Mouse (Mus musculus): ENCODE measurements at regions not wholly inside any gene's neighbourhood (a gene's known extent, or its start where the extent isn't known, plus 50 kb on each side); places are given as distances from the start of the nearest gene placed in this dataset.

DNA sequence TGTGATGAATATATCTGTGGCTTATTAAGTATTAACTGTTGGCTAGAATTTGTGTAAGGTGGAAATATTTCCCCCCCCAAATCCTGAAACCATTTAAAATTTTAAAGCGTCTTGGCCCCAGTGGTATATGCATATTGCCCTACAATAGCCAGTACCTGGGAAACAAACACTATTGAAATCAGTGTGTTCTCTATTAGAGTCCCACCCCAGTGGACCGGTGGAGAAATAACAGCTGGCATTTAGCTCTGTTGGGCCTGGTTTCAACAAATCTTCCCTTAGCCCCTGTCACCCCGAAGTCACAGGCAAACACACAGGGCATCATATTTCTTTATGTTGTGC is 120.0 kb upstream of the Gm10295 start:
- WGBS: 69% methylated on average over 3 of the region's 3 CpGs
- no peak overlapping the region for H3K27ac ChIP-seq (ENCODE audit: low read length)
- H3K9ac ChIP-seq (ENCODE audit: low read depth, low read length): no peak overlapping the region
- no peak for ATAC-seq
- H3K4me2 ChIP-seq (ENCODE audit: low read length): no peak overlapping the region
- no peak overlapping the region for H3K4me3 ChIP-seq (ENCODE audit: low read depth, low read length)
- H3K9me3 ChIP-seq (replicated peaks; ENCODE audit: control insufficient read depth, low read length, poor library complexity, severe bottlenecking): no peaks in the 10 kb centered on the region
- H3K27me3 ChIP-seq (ENCODE audit: control insufficient read depth, insufficient read depth, low read depth, low read length): no peaks in the 10 kb centered on the region
- H3K4me1 ChIP-seq (ENCODE audit: control insufficient read depth, insufficient read depth, low read length): no peaks in the 10 kb centered on the region
- H3K36me3 ChIP-seq (ENCODE audit: control insufficient read depth, insufficient read depth, low read length): no peaks in the 10 kb centered on the region

DNA sequence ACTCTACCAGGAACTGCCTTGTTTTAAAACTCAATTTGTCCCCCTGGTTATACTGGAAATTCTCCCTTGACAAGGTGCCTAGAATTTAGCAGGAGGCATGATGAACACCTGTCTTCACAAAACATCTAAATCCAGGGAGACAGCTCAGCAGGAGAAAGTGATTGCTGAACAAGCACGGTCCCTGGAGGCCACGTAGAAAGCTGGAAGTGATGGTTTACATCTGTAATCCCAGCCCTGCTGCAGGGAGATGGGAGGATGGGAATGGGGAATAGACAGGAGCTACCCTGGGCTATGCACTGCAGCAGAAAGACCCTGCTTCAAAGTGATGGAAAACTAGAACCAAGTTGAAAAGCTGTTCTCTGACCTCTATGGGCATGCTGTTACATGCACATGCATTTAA is 119.1 kb upstream of the Gm10295 start:
- no peaks in the 10 kb centered on the region for H3K4me1 ChIP-seq (ENCODE audit: control insufficient read depth, insufficient read depth, low read length)
- H3K4me2 ChIP-seq (ENCODE audit: low read length): no peak overlapping the region
- ATAC-seq: no peak
- no peaks in the 10 kb centered on the region for H3K27me3 ChIP-seq (ENCODE audit: control insufficient read depth, insufficient read depth, low read depth, low read length)
- no peaks in the 10 kb centered on the region for H3K36me3 ChIP-seq (ENCODE audit: control insufficient read depth, insufficient read depth, low read length)
- H3K27ac ChIP-seq (ENCODE audit: low read length): no peak overlapping the region
- no peak overlapping the region for H3K4me3 ChIP-seq (ENCODE audit: low read depth, low read length)
- 57% methylated on average over 2 of the region's 2 CpGs for WGBS
- H3K9ac ChIP-seq (ENCODE audit: low read depth, low read length): no peak overlapping the region
- H3K9me3 ChIP-seq (replicated peaks; ENCODE audit: control insufficient read depth, low read length, poor library complexity, severe bottlenecking): no peaks in the 10 kb centered on the region

- ATAC-seq: no peak
- no peaks in the 10 kb centered on the region for H3K9me3 ChIP-seq (replicated peaks; ENCODE audit: control insufficient read depth, low read length, poor library complexity, severe bottlenecking)
- no peak overlapping the region for H3K4me2 ChIP-seq (ENCODE audit: low read length)
- WGBS: 86% methylated on average over 4 of the region's 4 CpGs
- no peak overlapping the region for H3K4me3 ChIP-seq (ENCODE audit: low read depth, low read length)
- H3K27me3 ChIP-seq (ENCODE audit: control insufficient read depth, insufficient read depth, low read depth, low read length): no peaks in the 10 kb centered on the region
- no peaks in the 10 kb centered on the region for H3K36me3 ChIP-seq (ENCODE audit: control insufficient read depth, insufficient read depth, low read length)
- no peak overlapping the region for H3K27ac ChIP-seq (ENCODE audit: low read length)
- H3K4me1 ChIP-seq (ENCODE audit: control insufficient read depth, insufficient read depth, low read length): no peaks in the 10 kb centered on the region
- no peak overlapping the region for H3K9ac ChIP-seq (ENCODE audit: low read depth, low read length)
Measured at GRCm38 (mm10) chr7:71469951-71470350, 118.7 kb upstream of the Gm10295 start.

GRCm38 (mm10) chr7:71467436-71468127 is 116.3 kb upstream of the Gm10295 start:
- Histone ChIP-seq H3K36me3 (ENCODE audit: control insufficient read depth, insufficient read depth, low read length) (no peaks in the 10 kb centered on the region), H3K4me3 (ENCODE audit: low read depth, low read length) (no peak overlapping the region), H3K27me3 (ENCODE audit: control insufficient read depth, insufficient read depth, low read depth, low read length) (no peaks in the 10 kb centered on the region), H3K9me3 (replicated peaks; ENCODE audit: control insufficient read depth, low read length, poor library complexity, severe bottlenecking) (no peaks in the 10 kb centered on the region), H3K4me2 (ENCODE audit: low read length) (no peak overlapping the region), H3K27ac (ENCODE audit: low read length) (no peak overlapping the region), H3K9ac (ENCODE audit: low read depth, low read length) (no peak overlapping the region), H3K4me1 (ENCODE audit: control insufficient read depth, insufficient read depth, low read length) (no peaks in the 10 kb centered on the region)
- ATAC-seq: no peak
- WGBS: 75% methylated on average over 9 of the region's 9 CpGs

GRCm38 (mm10) chr7:71464127-71464526 is 112.8 kb upstream of the Gm10295 start:
- H3K36me3 ChIP-seq (ENCODE audit: control insufficient read depth, insufficient read depth, low read length): no peaks in the 10 kb centered on the region
- no peaks in the 10 kb centered on the region for H3K27me3 ChIP-seq (ENCODE audit: control insufficient read depth, insufficient read depth, low read depth, low read length)
- H3K4me1 ChIP-seq (ENCODE audit: control insufficient read depth, insufficient read depth, low read length): no peaks in the 10 kb centered on the region
- no peak for ATAC-seq
- H3K27ac ChIP-seq (ENCODE audit: low read length): no peak overlapping the region
- H3K9ac ChIP-seq (ENCODE audit: low read depth, low read length): no peak overlapping the region
- no peaks in the 10 kb centered on the region for H3K9me3 ChIP-seq (replicated peaks; ENCODE audit: control insufficient read depth, low read length, poor library complexity, severe bottlenecking)
- no peak overlapping the region for H3K4me3 ChIP-seq (ENCODE audit: low read depth, low read length)
- no peak overlapping the region for H3K4me2 ChIP-seq (ENCODE audit: low read length)

DNA sequence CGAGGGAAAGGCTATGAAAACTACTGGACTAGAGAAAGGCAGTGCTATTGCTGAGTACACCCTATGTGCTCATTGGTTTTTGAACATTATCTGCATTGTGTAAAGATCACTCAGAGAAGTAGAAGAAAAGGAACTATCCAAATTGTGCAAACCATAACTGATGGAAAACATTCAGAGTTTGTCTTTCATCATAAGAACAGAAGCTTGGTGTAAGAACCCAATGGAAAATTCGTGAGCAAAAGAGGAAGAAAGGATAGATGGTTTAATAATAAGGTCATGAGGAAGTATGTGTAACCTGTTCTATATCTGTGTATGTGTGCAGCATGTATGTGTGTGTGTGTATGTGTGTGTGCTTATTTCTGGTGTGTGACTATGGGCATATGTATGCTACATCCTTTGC is 112.3 kb upstream of the Gm10295 start:
- 87% methylated on average over 2 of the region's 2 CpGs for WGBS
- H3K36me3 ChIP-seq (ENCODE audit: control insufficient read depth, insufficient read depth, low read length): no peaks in the 10 kb centered on the region
- no peak overlapping the region for H3K9ac ChIP-seq (ENCODE audit: low read depth, low read length)
- no peaks in the 10 kb centered on the region for H3K9me3 ChIP-seq (replicated peaks; ENCODE audit: control insufficient read depth, low read length, poor library complexity, severe bottlenecking)
- H3K4me1 ChIP-seq (ENCODE audit: control insufficient read depth, insufficient read depth, low read length): no peaks in the 10 kb centered on the region
- no peak overlapping the region for H3K4me2 ChIP-seq (ENCODE audit: low read length)
- H3K27me3 ChIP-seq (ENCODE audit: control insufficient read depth, insufficient read depth, low read depth, low read length): no peaks in the 10 kb centered on the region
- no peak for ATAC-seq
- no peak overlapping the region for H3K4me3 ChIP-seq (ENCODE audit: low read depth, low read length)
- H3K27ac ChIP-seq (ENCODE audit: low read length): no peak overlapping the region

- Histone ChIP-seq H3K27me3 (ENCODE audit: control insufficient read depth, insufficient read depth, low read depth, low read length) (no peaks in the 10 kb centered on the region), H3K27ac (ENCODE audit: low read length) (no peak overlapping the region), H3K9me3 (replicated peaks; ENCODE audit: control insufficient read depth, low read length, poor library complexity, severe bottlenecking) (no peaks in the 10 kb centered on the region), H3K4me1 (ENCODE audit: control insufficient read depth, insufficient read depth, low read length) (no peaks in the 10 kb centered on the region), H3K36me3 (ENCODE audit: control insufficient read depth, insufficient read depth, low read length) (no peaks in the 10 kb centered on the region), H3K9ac (ENCODE audit: low read depth, low read length) (no peak overlapping the region), H3K4me2 (ENCODE audit: low read length) (no peak overlapping the region), H3K4me3 (ENCODE audit: low read depth, low read length) (no peak overlapping the region)
- ATAC-seq: no peak
Measured at GRCm38 (mm10) chr7:71459805-71460204, 108.5 kb upstream of the Gm10295 start.

DNA sequence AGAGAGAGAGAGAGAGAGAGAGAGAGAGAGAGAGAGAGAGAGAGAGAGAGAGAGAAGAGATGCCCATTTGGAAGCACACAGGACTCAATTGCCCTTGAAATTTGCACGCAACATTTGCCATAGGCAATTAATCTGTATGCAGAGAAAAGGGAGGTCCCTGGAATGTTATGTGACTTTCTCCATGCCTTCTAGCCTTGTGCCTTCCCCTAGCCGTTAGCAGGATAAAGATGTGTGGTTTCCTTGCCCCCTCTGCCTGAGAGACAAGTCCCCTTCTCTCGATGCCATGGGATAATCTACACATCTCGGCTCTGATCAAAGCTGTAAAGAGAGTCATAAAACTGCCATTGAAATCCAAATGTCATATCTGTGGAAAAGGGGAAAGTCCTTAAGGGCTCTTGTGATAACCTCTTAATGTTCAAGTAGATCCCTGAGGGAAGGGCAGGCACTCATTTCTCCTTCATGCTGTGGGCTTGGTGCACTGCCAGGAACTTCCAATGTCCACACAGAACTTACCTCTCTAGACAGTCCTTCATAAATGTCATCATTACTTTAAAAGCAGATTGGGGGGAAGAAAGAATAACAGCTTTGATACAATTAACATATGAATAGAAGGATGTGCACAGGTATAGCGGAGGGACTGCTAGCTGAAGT is 106.9 kb upstream of the Gm10295 start:
- H3K36me3 ChIP-seq (ENCODE audit: control insufficient read depth, insufficient read depth, low read length): no peaks in the 10 kb centered on the region
- WGBS: 69% methylated on average over 5 of the region's 5 CpGs
- ATAC-seq: no peak
- H3K27me3 ChIP-seq (ENCODE audit: control insufficient read depth, insufficient read depth, low read depth, low read length): no peaks in the 10 kb centered on the region
- H3K4me2 ChIP-seq (ENCODE audit: low read length): no peak overlapping the region
- H3K4me1 ChIP-seq (ENCODE audit: control insufficient read depth, insufficient read depth, low read length): no peaks in the 10 kb centered on the region
- H3K9ac ChIP-seq (ENCODE audit: low read depth, low read length): no peak overlapping the region
- H3K27ac ChIP-seq (ENCODE audit: low read length): no peak overlapping the region
- no peak overlapping the region for H3K4me3 ChIP-seq (ENCODE audit: low read depth, low read length)
- no peaks in the 10 kb centered on the region for H3K9me3 ChIP-seq (replicated peaks; ENCODE audit: control insufficient read depth, low read length, poor library complexity, severe bottlenecking)

GRCm38 (mm10) chr7:71457409-71458103 is 106.3 kb upstream of the Gm10295 start:
- Histone ChIP-seq H3K4me3 (ENCODE audit: low read depth, low read length) (no peak overlapping the region), H3K4me1 (ENCODE audit: control insufficient read depth, insufficient read depth, low read length) (no peaks in the 10 kb centered on the region), H3K4me2 (ENCODE audit: low read length) (no peak overlapping the region), H3K27ac (ENCODE audit: low read length) (no peak overlapping the region), H3K36me3 (ENCODE audit: control insufficient read depth, insufficient read depth, low read length) (no peaks in the 10 kb centered on the region), H3K27me3 (ENCODE audit: control insufficient read depth, insufficient read depth, low read depth, low read length) (no peaks in the 10 kb centered on the region), H3K9ac (ENCODE audit: low read depth, low read length) (no peak overlapping the region), H3K9me3 (replicated peaks; ENCODE audit: control insufficient read depth, low read length, poor library complexity, severe bottlenecking) (no peaks in the 10 kb centered on the region)
- no peak for ATAC-seq
- 83% methylated on average over 4 of the region's 4 CpGs for WGBS

Measured in midbrain, embryonic 16.5 days (tissue).